Mouse (Mus musculus) CH12.LX (cell line): ENCODE measurements around the gene Bco1.

Source experiments
- CTCF ChIP-seq, 2 experiments: IDR thresholded peaks in 1 of 2; conservative IDR thresholded peaks in 1 of 2; 2 replicates each; pipeline ENCODE4 v1.5.1; 2011 to 2012; ENCODE audit warnings: low read depth in 2 of 2, low read length in 2 of 2, improper control_type of control experiment in 1 of 2, inconsistent platforms in 1 of 2, mild to moderate bottlenecking in 1 of 2, moderate library complexity in 1 of 2
- ELF1 ChIP-seq: IDR thresholded peaks from 2 replicates; pipeline ENCODE4 v1.6.1; 2014; ENCODE audit warnings: low read depth, mild to moderate bottlenecking, inconsistent platforms, low read length, improper control_type of control experiment
- EP300 ChIP-seq: IDR thresholded peaks from 2 replicates; pipeline ENCODE4 v1.6.1; 2011; ENCODE audit warnings: low read length, improper control_type of control experiment
- GABPA ChIP-seq: IDR thresholded peaks from 2 replicates; pipeline ENCODE4 v1.6.1; 2012; ENCODE audit warnings: low read depth, low read length, improper control_type of control experiment, inconsistent platforms; ENCODE audit not compliant: insufficient replicate concordance
- HCFC1 ChIP-seq: IDR thresholded peaks from 2 replicates; pipeline ENCODE4 v1.6.1; 2012; ENCODE audit warnings: low read depth, mild to moderate bottlenecking, inconsistent platforms, low read length, improper control_type of control experiment
- JUND ChIP-seq: conservative IDR thresholded peaks from 2 replicates; pipeline ENCODE4 v1.6.1; 2011; ENCODE audit warnings: low read depth, low read length, improper control_type of control experiment
- POLR2A ChIP-seq: IDR thresholded peaks from 2 replicates; pipeline ENCODE4 v1.6.1; 2011; ENCODE audit warnings: low read depth, mild to moderate bottlenecking, improper control_type of control experiment, low read length
- SIN3A ChIP-seq: IDR thresholded peaks from 2 replicates; pipeline ENCODE4 v1.6.1; 2012; ENCODE audit warnings: low read length, improper control_type of control experiment, inconsistent platforms
- USF1 ChIP-seq: IDR thresholded peaks from 2 replicates; pipeline ENCODE4 v1.6.1; 2014; ENCODE audit warnings: low read depth, mild to moderate bottlenecking, inconsistent platforms, low read length, improper control_type of control experiment

DNA sequence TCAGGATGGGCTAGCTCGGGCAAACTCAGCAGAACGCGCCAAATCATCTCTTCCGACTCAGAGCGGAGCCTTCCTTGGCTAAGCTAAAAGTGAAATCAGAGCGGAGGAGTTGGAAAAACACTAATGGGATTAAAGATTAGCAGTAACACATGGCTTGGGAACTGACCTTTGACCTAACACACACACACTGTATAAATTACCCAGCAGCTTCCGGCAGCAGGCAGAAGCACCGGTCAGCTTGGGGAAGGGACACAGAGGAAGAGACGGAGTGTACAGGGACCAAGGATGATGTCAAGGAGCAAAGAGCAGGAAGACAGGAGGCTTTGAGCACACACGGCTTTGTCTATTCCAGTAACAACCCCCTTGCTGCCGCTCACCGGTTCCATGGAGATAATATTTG is at the start of gene Bco1:
- TF ChIP-seq CTCF (conservative IDR thresholded peaks at IDR 0.05 in 1 of 2, IDR thresholded peaks at IDR 0.05 in 1 of 2; ENCODE audit: low read depth in 2 of 2, low read length in 2 of 2) (no peak), SIN3A (no peak), POLR2A (no peak), USF1 (no peak), EP300 (no peak), ELF1 (no peak), HCFC1 (no peak), JUND (no peak), GABPA (no peak)
